Mouse (Mus musculus) embryonic facial prominence, embryonic 14.5 days (tissue): ENCODE results near the gene Ftl1. TPM values are rescaled to one million over a fixed set of nuclear protein-coding genes. Genes with fewer than 3 reads are reported as not detected.
"Not testable (repeated sequence)": the region's sequence is repeated elsewhere in the genome, so short reads cannot be mapped to it uniquely, and the experiment has no call there.

ENCODE experiments used
- ATAC-seq: fragments of 200-750 bp; cut with Nextera tagmentation; 2 replicates; pipeline ENCODE4 v1.8.0; 2017; ENCODE audit warnings: low read depth, moderate number of reproducible peaks, moderate TSS enrichment
- DNase-seq: peaks from one replicate; pipeline ENCODE4 v3.0.0-alpha.2; 2015; ENCODE audit warnings: low spot score
- H3K27ac ChIP-seq: fragments of 300-500 bp; sonication (generic); replicated peaks from 2 replicates; pipeline ENCODE4 v1.5.1; 2014; ENCODE audit warnings: low read depth, mild to moderate bottlenecking, low read length, moderate library complexity
- H3K27me3 ChIP-seq: fragments of 300-500 bp; sonication (generic); replicated peaks from 2 replicates; pipeline ENCODE4 v1.6.1; 2014; ENCODE audit warnings: low read length; ENCODE audit not compliant: control insufficient read depth, insufficient read depth
- H3K36me3 ChIP-seq: fragments of 300-500 bp; sonication (generic); 2 replicates; pipeline ENCODE4 v1.6.1; 2014; ENCODE audit warnings: low read length, mixed read lengths; ENCODE audit not compliant: control insufficient read depth, insufficient read depth
- H3K4me1 ChIP-seq: fragments of 300-500 bp; sonication (generic); 2 replicates; pipeline ENCODE4 v1.6.1; 2014; ENCODE audit warnings: antibody characterized with exemption, low read length; ENCODE audit not compliant: control insufficient read depth, insufficient read depth
- H3K4me2 ChIP-seq: fragments of 300-500 bp; sonication (generic); 2 replicates; pipeline ENCODE4 v1.6.1; 2014; ENCODE audit warnings: low read depth, mild to moderate bottlenecking, low read length, moderate library complexity, mixed read lengths
- H3K4me3 ChIP-seq: fragments of 300-500 bp; sonication (generic); 2 replicates; pipeline ENCODE4 v1.5.1; 2014; ENCODE audit warnings: low read depth, mild to moderate bottlenecking, low read length
- H3K9ac ChIP-seq: fragments of 300-500 bp; sonication (generic); 2 replicates; pipeline ENCODE4 v1.6.1; 2014; ENCODE audit warnings: low read depth, mild to moderate bottlenecking, low read length, moderate library complexity, mixed read lengths
- H3K9me3 ChIP-seq: fragments of 300-500 bp; sonication (generic); 2 replicates; pipeline ENCODE4 v1.6.1; 2016; ENCODE audit warnings: low read length; ENCODE audit not compliant: control insufficient read depth
- WGBS: fragments of 180-500 bp; shearing (Covaris S2); extraction: QIAGEN DNeasy Blood & Tissue Kit; methylation state at CpG from one replicate; pipeline ENCODE4 v1.1.7; 2014; 5-methylcytosine and 5-hydroxymethylcytosine counted together
- polyA plus RNA-seq: library from polyadenylated mRNA; unstranded; fragments of >200 nt; fragmentation: Nextera tagmentation; extraction: Ambion mirVana; gene quantifications from 2 replicates; pipeline ENCODE4 v1.2.1, GENCODE M21; 2014

The Ftl1 gene
- polyA plus RNA-seq, 1 experiment from 2014 or later, result 4,260 TPM

DNA sequence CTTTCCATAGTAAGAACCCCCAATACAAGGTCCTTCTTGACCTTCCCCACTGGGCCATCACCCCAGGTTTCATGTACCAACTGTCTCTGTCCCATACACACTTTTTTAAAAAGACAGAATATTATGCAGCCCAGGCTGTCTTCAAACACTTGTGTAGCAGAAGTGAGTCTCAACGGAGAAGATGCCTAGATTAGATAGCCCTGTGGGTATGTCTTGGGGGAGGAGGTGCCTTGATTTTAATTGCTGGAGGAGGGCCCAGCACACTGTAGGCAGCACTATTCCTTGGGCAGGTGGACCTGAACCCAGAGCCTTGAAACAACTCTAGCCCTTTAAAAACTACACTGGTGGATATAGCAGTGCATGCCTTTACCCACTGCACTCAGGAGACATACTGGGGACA, 22.5 kb upstream of the Ftl1 start:
- Histone ChIP-seq H3K4me1 (no peaks in the 10 kb centered on the region), H3K36me3 (no peaks in the 10 kb centered on the region), H3K9ac (no peak overlapping the region), H3K4me2 (no peak overlapping the region), H3K27me3 (no peaks in the 10 kb centered on the region), H3K27ac (no peak overlapping the region), H3K4me3 (no peak overlapping the region), H3K9me3 (no peaks in the 10 kb centered on the region)
- ATAC-seq (no peak), DNase-seq (no peak)
- WGBS, result 70% methylated on average over 1 of the region's 1 CpGs

DNA sequence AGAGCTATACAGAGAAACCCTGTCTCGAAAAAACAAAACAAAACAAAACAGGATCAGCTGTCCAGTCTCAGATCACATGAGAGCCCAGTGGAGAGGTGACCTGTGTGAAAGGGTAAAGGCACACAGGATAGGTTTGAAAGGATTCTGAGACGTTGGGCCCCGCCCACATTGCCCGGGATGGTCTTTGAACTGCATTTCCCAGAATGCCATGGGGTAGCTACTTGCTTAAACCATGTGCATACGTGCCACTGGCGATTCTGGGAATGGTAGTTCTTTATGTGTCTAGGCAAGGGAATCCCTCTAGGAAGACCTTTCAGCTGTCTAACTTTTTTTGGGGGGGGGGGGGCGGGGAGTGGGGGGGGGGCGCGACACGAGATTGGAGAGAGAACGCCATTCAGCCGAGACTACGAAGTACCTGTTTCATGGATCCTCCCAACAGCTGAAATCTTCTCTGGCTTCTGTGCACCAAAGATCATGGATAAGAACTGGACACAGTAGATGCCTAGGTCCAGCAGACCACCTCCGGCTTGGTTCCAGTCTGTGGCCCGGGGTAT, 21.8 kb upstream of the Ftl1 start, which contains the start of gene Tulp2:
Gene Tulp2 (plus strand): TSS at position 504 of the 554 bp plus-strand sequence.
- no peak within 1 kb of the TSS for H3K9ac ChIP-seq
- H3K4me2 ChIP-seq, result no peak within 1 kb of the TSS
- peak; percentile 77 for DNase-seq
- H3K27me3 ChIP-seq, result no peaks in the 10 kb centered on the region
- H3K4me3 ChIP-seq, result no peak within 1 kb of the TSS
- 57% methylated on average over 14 of the region's 15 CpGs for WGBS
- peak; percentile 75 for ATAC-seq
- no peaks in the 10 kb centered on the region for H3K9me3 ChIP-seq
- H3K36me3 ChIP-seq, result no peaks in the 10 kb centered on the region
- H3K4me1 ChIP-seq, result no peaks in the 10 kb centered on the region
- no peak within 1 kb of the TSS for H3K27ac ChIP-seq

DNA sequence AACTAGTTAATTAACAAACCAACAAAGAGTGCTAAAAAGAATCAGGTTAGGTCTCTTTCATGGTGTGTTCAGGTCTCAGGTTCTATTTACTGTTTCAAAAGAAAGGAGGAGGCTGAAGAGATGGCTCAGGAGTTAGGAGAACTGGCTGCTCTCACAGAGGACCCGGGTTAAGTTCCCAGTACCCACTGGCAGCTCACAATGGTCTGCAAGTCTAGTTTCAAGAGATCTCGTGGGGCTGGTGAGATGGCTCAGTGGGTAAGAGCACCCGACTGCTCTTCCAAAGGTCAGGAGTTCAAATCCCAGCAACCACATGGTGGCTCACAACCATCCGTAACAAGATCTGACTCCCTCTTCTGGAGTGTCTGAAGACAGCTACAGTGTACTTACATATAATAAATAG, 20.6 kb upstream of the Ftl1 start:
- H3K27ac ChIP-seq, DNase-seq, ATAC-seq, H3K9ac ChIP-seq, H3K4me2 ChIP-seq, H3K9me3 ChIP-seq, H3K27me3 ChIP-seq, H3K4me3 ChIP-seq, H3K4me1 ChIP-seq, H3K36me3 ChIP-seq: not testable (repeated sequence)
- 77% methylated on average over 3 of the region's 4 CpGs for WGBS

DNA sequence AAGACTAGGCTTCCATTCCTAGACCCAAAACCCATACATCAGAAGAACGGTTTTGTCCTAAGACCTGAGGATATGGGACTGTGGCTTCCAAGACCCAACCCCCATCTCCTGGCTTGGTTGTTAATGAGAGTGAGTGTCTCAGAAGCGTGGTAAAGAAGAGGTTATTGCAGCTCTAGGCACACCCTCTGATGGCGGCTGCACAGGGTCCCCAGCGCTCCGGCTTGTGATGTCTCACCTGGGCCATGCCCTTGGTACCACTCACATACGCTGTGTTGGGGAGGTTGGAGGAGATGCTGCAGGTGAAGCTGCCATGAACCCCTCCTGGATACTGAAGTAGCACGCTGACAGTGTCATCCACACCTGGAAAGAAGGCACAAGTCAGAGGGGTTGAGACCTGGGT, 19.1 kb upstream of the Ftl1 start:
- no peak for ATAC-seq

DNA sequence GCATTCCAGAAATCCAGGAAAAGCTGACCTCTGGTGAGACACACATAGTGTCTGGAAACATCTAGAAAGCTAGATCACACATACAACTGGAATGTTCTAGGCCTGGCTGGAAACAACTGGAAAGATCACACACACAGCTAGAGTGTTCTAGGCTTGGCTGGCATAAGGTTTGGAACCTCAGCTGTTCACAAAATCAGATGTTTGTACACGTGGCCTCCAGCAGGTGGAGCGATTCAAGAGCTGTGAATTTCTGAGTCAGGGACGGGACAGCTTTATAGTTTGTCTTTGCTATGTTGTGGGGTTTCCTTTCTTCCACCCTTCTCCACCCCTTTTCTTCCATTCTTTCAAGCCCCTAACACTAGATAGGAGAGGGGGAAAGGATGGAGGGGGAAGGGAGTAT, 17.3 kb upstream of the Ftl1 start:
- Histone ChIP-seq H3K9ac (no peak overlapping the region; the same call in 1 of the 2 replicates), H3K27me3 (no peaks in the 10 kb centered on the region), H3K4me2 (no peak overlapping the region), H3K27ac (no peak overlapping the region), H3K36me3 (no peaks in the 10 kb centered on the region), H3K4me3 (no peak overlapping the region), H3K4me1 (no peaks in the 10 kb centered on the region), H3K9me3 (no peaks in the 10 kb centered on the region)
- WGBS, result 4% methylated on average over 3 of the region's 3 CpGs
- peak; percentile 45; the same call in 1 of the 2 replicates for ATAC-seq
- DNase-seq, result peak; percentile 85

More for the DNA sequence above, 19.1 kb upstream of the Ftl1 start:
- WGBS, result 96% methylated on average over 7 of the region's 7 CpGs
- Histone ChIP-seq H3K4me1 (no peaks in the 10 kb centered on the region), H3K27me3 (no peaks in the 10 kb centered on the region), H3K4me3 (no peak overlapping the region), H3K36me3 (no peaks in the 10 kb centered on the region), H3K9me3 (no peaks in the 10 kb centered on the region), H3K9ac (no peak overlapping the region), H3K4me2 (no peak overlapping the region), H3K27ac (no peak overlapping the region)
- no peak for DNase-seq

DNA sequence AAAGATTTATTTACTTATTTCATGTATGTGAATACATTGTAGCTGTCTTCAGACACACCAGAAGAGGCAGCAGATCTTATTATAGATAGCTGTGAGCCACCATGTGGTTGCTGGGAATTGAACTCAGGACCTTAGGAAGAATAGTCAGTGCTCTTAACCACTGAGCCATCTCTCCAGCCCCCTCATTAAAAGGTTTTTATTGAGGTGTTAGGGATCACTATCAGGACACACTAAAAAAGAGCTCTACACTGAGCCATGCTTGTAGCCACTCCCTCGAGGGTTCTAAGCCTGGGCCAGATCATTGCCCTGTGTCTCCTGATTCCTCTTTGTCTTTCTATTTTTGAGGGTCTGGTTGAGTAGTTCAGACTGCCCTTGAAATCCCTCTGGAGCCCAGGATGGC, 16.8 kb upstream of the Ftl1 start:
- ATAC-seq (no peak), DNase-seq (no peak)
- Histone ChIP-seq H3K27me3 (no peaks in the 10 kb centered on the region), H3K4me3 (no peak overlapping the region), H3K4me2 (no peak overlapping the region), H3K9ac (no peak overlapping the region), H3K4me1 (no peaks in the 10 kb centered on the region), H3K27ac (no peak overlapping the region), H3K36me3 (no peaks in the 10 kb centered on the region), H3K9me3 (no peaks in the 10 kb centered on the region)
- 31% methylated on average over 1 of the region's 1 CpGs for WGBS

DNA sequence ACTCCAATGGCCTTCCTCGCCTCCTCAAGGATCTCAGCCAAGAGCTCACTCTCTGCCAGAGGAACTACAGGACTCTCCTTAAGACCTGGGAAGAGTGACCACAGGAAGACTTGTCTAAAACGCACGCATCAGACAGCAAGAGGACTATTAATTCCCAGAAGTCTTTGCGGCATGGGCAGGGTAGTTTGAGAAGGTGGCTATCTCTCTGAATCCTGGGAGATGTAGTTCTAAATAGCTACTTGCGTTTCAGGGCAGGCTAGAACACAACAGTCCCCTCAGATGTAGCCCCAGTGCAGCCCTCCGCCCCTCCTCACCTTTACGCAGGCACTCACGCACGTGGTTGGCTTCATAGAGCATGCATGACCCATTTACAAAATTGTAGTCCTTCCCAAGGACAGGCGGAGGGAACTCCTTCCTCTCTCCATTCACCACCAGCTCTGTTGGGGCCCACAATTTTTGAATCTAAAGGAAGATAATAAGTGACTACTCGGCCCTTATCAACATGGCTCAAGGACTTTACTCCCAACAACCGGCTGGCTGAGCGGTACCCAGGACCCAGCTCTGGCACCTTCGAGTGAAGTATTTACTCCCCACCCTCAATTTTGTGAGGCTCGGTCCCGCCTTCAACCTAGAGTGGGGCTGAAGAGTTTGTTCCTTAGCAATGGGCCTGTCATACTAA, 15.7 kb upstream of the Ftl1 start:
- Histone ChIP-seq H3K36me3 (no peaks in the 10 kb centered on the region), H3K4me1 (no peaks in the 10 kb centered on the region), H3K27ac (no peak overlapping the region), H3K27me3 (no peaks in the 10 kb centered on the region), H3K4me2 (peak overlapping the region; percentile 38), H3K4me3 (peak overlapping the region; percentile 21; the same call in 1 of the 2 replicates), H3K9ac (0 out of 2 replicates have a peak overlapping the region, but pooled peaks have one; percentile 45), H3K9me3 (no peaks in the 10 kb centered on the region)
- DNase-seq (no peak), ATAC-seq (no peak)
- 64% methylated on average over 16 of the region's 16 CpGs for WGBS

DNA sequence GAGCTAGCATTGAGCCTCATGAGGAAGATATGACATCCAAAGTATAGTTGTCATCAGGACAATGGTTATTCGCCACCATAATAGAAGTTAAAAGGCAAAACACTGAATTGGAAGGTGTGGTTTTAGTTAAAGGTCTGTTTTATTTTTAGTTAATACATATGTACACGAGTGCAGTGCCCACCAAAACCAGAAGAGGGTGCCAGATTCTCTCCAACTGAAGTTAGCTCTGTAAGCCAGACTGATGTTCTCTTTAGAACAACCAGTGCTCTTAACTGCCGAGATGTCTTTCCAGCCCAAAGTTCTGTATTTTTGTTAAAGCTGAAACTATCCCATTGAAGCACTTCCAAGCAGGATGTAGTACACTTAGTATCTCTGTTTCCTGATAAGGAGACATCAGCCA, 11.2 kb upstream of the Ftl1 start:
- H3K27ac ChIP-seq, result no peak overlapping the region
- no peaks in the 10 kb centered on the region for H3K9me3 ChIP-seq
- WGBS, result 5% methylated on average over 3 of the region's 3 CpGs
- H3K4me2 ChIP-seq, result no peak overlapping the region
- DNase-seq (peak; percentile 88), ATAC-seq (0 out of 2 replicates have a peak, but pooled peaks have one; percentile 19)
- H3K36me3 ChIP-seq, result no peaks in the 10 kb centered on the region
- peaks cover 2% of the 10 kb centered on the region for H3K4me1 ChIP-seq
- no peaks in the 10 kb centered on the region for H3K27me3 ChIP-seq
- H3K4me3 ChIP-seq, result no peak overlapping the region
- no peak overlapping the region for H3K9ac ChIP-seq
